Mouse (Mus musculus): ENCODE results near the gene Trmt112.
"Not testable (repeated sequence)": the region's sequence is repeated elsewhere in the genome, so short reads cannot be mapped to it uniquely, and the experiment has no call there.

The Trmt112 gene

GRCm38 (mm10) chr19:6909021-6909420 is 477 bp upstream of the Trmt112 start:
- no peak for DNase-seq (ENCODE audit: low spot score in 2 of 2)

GRCm38 (mm10) chr19:6910306-6910705 is 808 bp downstream of the Trmt112 start:
- not testable (repeated sequence) for DNase-seq (ENCODE audit: low spot score in 2 of 2)

DNA sequence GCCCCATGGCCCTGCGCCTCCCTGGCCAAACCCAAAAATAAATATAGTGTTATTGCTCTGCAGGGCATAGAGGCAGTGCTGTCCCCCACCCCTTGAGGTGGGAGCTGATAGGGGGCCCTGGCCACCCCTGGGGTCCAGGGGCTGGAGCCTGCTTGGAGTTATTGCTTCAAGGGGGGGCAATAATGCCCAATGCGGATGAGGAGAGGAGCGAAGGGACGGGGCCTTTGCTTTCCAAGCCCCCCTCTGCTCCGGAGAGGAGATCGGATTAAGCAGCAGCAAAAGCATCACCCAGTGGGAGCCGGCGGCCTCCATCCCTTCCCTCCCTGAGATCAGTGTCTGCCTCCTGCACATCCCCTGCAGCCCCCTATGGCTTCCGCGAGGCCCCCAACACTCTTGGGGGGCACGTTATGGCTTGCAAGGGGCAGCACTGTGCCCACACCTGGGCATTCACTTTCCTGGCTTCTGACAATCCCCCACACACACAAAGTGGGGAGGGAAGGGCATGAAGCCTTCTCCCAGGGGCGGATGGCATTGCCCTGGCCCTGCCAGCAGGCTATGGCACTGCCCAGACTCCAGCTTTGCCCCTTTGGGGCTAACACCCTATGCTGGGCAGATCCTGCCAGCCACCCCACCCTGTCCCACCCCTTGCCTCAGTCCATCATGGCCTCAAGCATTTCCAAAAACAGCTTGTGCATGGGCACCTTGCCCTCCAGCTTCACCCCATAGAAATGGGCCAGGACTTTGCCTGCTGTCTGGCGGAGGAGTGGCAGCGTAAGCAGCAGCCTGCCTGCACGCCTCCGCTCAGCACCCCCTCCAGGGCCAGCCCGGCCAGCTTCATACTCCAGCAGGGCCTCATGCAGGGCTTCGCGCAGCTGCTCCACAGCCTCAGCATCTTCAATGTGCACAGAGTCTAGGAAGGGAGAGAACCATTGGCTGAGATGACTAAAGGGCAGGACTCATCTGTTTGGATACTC is 1.9 kb downstream of the Trmt112 start:
- DNase-seq (ENCODE audit: low spot score in 2 of 2): no peak

DNA sequence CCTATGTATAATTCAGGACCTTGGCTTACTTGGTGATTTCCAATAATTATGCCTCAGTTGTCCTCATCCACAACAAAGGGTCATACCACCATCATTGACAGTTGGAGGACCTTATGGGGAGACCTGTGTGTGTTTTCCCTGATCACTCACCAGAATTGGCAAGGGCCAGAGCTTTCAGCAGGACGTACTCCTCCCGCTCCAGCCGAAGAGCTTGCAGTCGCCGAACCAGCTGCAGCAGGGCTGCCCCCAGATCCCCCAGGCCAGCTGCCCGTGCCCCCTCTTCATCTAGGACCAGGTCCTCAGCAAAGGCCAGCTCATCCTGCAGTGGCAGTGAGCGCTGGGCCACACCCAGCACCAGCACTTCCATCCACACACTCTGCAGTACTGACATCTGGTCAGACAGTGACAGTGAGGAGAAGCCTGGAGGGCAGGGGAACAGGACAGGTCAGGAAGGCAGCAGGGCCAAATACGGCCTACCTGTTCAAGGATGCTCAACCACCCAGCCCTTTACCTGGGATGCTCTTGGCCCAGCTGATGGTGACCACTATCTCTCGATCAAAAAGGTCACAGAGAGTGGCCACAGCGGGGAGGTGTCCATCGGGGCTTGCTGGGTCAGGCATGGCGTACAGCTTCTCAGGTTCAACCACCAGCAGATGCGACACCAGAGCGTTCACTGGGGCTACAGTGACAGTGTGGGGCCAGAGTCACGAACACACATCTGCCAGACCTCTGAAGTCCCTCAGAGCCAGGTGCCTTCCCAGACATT is 2.9 kb downstream of the Trmt112 start:
- DNase-seq (ENCODE audit: low spot score in 2 of 2): no peak

DNA sequence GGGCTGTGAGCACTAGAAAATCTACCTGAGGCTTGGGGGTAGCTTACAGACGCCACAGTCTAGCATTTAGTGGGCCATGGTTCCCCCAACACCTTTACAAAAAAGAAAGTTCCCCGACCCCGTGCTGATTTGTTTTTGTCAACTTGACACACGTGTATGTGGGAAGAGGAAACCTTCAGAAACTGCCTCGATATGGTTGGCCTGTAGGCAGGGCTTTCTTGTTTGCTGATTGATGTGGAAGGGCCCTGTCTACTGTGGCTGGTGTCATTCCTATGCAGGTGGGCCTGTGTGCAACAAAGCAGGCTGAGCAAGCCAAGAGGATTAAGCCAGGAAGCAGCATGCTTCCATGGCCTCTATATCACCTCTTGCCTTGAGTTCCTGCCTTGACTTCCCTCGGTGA is 3.5 kb downstream of the Trmt112 start:
- DNase-seq (ENCODE audit: low spot score in 2 of 2): no peak

DNA sequence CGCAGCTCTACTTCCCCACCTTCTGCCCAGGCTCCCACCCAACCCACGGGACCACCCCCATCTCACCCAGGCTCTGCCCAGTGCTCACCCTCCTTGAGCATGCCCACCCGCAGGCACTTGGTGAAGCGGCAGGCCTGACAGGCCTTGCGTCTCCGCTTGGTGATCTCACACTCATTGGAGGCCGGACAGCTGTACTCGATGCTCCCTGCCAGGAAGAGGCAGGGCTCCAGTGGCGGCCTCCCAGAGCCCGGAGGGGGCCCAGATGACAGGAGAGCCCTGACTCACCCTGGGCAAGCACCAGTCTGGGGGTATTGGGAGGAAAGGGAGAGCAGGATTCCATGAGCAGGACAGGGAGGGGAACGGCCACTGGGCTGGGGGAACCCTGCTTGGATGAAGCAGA is 4.5 kb downstream of the Trmt112 start:
- no peak for DNase-seq (ENCODE audit: low spot score in 2 of 2)

DNA sequence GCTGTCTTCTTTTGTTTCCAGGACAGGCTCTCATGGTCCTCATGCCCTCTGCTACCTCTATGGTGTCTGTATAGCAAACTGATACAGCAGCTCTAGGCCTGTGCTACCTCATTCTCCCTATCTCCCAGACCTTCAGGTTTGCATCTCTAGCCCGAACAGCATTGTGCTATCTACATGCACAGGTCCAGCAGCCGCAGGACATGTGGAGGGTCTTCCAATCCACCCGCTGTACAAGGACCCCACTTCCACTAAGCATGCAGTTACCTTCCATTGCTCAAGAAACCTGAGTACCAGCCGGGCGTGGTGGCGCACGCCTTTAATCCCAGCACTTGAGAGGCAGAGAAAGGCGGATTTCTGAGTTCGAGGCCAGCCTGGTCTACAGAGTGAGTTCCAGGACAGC is 5.0 kb downstream of the Trmt112 start:
- no peak for DNase-seq (ENCODE audit: low spot score in 2 of 2)

- no peak for DNase-seq (ENCODE audit: low spot score in 2 of 2)
Measured at GRCm38 (mm10) chr19:6915276-6915675, 5.8 kb downstream of the Trmt112 start.

GRCm38 (mm10) chr19:6916496-6916895 is 7.0 kb downstream of the Trmt112 start:
- no peak for DNase-seq (ENCODE audit: low spot score in 2 of 2)

DNA sequence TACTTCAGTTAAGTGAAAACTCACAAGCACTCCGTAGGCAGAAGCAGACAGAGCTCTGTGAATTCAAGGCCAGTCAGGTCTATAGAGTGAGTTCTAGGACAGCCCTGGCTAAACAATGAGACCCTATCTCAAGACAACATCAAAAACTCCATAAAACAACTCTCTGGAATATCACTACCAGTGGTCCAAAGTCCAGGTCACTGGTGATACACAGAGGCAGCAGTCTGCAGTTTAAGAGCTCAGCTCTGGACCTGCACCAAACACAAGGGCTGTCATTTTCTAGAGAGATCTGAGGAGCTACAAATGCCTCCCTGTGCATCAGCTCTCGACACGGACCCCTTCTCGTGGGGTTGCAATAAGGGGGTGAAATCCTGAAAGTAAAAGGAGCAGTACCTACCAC is 8.8 kb downstream of the Trmt112 start:
- no peak for DNase-seq (ENCODE audit: low spot score in 2 of 2)

- DNase-seq (ENCODE audit: low spot score in 2 of 2): no peak
Measured at GRCm38 (mm10) chr19:6919431-6919830, 9.9 kb downstream of the Trmt112 start.

DNA sequence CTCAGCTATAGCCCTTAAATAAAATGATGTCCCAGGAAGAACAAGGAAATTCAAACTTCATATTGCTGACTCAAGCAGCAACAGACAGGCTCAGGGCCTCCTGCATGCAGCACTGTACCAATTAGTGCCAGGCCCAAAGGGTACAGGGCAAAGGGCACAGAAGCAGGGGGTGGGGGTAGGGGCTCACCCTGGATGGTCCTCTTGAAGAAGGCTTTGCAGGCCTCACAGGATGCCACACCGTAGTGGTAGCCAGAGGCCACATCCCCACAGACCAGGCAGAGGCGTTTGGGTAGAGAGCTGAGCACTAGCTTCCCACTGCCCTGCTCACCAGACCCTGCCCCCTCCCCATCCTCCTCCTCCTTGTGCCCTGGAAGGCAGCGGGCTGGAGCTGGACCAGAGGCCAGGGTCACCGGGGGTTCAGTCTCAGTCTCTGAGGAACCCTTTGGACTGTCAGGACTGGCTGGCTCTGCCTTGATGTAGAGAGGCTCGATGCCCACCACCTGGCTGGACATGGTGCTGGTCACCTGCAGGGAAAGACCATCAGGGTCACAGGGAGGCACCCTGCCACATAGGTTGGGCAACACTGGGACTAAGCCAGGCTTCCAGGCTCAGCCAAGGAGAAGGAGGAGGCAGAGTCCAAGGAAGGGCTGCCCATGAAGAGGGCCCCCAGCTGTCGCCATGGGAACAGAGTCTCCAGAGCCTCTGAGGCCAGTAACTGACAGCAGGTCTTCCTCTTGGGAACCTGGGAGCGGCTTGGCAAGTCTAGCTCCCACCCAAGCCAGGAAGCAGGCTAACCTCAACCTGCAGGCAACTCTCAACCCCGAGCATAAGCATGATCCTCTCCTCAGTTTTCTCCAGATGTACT is 10.6 kb downstream of the Trmt112 start:
- DNase-seq (ENCODE audit: low spot score in 2 of 2): no peak

DNA sequence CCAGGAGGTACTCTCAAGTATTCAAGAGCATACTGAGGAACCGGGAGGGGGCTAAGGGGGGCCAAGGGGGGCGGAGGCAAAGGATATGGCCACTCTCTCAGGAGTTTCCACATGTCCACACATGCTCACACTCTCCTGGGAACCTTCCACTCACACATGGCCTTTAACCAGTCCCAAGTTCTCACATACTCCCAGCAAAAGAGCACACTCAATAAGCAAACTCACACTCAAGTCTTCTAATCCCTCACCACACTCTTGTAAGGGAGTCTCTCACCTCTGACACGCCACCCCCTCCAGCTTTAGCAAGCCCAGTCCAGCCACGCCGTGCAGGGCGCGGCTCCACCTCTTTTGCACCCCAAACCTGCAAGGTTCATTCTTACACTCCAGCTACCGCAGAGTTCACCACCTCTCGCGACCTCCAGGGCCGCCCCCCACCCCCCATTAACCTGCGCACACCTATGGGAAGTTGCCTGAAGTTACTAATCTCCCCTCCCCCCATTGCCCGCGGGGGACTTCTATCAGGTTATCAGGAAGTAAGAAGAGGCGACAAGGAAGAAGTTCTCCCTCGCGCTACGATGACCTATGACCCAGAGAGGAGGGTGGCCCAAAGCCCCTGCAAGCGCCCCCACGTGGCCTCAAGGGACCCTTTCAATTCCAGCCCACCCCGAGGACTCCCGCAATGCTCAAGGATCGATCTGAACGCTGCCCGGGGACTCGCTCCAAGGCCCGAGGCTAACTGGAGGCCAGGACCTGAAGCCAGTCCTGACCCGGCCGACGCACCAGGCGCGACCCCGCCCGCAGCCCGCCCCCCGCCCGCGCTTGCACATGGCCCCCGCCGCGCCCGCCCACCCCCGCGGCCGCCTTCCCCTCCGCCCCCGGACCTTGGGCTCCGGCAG is 11.5 kb downstream of the Trmt112 start:
- peak in 1 of 2 experiments; percentile 64 for DNase-seq (ENCODE audit: low spot score in 2 of 2)

- peak; percentile 99 to 100 for DNase-seq (ENCODE audit: low spot score in 2 of 2)
Measured at GRCm38 (mm10) chr19:6921647-6922567, 12.4 kb downstream of the Trmt112 start, which contains the start of gene Esrra. TSS of gene Esrra (minus strand) at chr19:6921813.

DNA sequence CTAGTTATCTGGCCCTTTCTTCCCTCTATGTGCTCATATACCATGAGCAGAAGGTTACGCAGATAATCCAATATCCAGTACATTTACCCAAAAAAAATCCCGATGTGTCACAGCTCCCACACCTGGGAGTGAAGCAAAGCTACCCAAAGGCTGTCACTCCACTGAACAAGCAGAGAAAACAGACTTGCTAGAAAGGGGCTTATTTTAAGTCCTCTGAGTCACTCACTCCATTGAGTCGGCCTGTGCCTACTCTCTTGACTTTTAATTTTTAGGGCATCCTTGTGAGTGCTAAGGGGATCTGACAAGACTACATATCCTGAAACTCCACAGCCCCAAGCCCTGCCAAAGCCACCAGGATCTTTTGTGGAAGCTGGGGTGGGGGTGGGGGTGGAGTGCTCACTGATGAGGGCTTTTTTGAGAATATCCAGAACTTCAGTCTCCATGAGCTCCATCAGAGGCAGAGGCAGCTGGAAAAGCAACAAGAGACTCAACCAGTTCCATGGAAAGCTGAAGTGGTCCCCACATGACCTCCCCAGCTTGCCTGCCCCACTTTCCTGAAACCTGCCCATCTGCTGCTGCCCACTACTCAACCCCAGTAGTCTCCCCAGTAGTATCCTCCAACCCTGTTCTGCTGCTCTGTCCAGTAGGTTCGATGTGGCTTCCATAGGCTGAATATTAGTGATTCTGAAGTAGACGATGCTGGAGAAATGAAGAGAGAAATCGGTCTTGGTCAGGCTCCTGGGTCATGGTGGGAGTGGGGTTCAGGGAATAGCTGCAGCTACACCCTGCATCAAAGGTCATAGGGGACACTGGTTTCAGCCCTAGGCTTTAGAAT is 13.6 kb downstream of the Trmt112 start:
- no peak for DNase-seq (ENCODE audit: low spot score in 2 of 2)

DNA sequence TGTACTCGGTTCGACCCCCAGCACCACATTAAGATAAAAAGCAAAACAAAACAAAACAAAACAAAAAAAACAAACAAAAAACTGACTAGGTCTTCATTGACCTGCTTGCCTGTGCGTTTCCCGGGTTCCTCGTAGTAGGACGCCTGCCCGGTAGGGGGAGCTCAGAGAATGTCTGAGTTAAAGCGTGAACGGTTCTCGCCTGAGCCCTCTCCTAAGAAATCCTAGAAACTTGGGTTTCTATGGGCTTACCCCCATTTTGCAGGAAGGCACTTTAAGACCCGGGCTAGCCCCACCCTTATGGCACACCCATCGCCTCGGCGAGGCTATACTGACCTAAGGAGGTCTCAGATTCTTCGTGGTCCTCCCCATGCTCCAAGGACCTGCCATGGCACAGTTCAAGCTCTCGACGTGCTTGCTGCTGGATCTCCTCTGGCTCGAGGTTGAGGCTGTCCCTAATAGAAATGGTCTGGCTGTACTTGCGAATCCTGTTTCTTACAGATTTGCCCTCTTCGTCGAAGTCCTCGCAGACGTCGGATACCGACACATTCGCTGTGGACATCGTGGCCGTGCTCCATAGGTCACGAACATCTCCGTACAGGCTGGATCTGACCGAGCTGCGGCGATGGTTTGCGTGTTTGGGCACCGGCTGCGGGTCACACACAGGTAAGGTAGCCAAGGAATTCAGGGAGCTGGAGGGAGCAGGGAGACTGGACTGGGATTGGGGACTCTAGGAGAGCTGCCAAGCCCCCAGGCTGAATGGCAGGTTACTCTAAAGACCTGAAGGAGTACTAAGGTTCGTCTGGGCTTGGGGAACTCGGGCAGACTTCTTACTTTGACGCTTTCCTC is 15.2 kb downstream of the Trmt112 start:
- DNase-seq (ENCODE audit: low spot score in 2 of 2): peak in 1 of 2 experiments; percentile 83

- no peak for DNase-seq (ENCODE audit: low spot score in 2 of 2)
Measured at GRCm38 (mm10) chr19:6925307-6925573, 15.7 kb downstream of the Trmt112 start, which contains the start of gene Catsperz. TSS of gene Catsperz (minus strand) at chr19:6925380.

Data from frontal cortex, postnatal 14 days (tissue).